Mouse (Mus musculus) kidney, embryonic 14.5 days (tissue): ENCODE measurements around the gene Crmp1. TPM values are rescaled to one million over a fixed set of nuclear protein-coding genes. Genes with fewer than 3 reads are reported as not detected.

Source experiments
- ATAC-seq: fragments of 200-750 bp; cut with Nextera tagmentation; 2 replicates; pipeline ENCODE4 v1.8.0; 2017; ENCODE audit warnings: moderate number of reproducible peaks, mild to moderate bottlenecking, moderate TSS enrichment, moderate library complexity; ENCODE audit not compliant: low FRiP score, low TSS enrichment
- H3K27ac ChIP-seq: fragments of 300-500 bp; sonication (generic); 2 replicates; pipeline ENCODE4 v1.5.1; 2014; ENCODE audit warnings: low read depth, mild to moderate bottlenecking, low read length, moderate library complexity, mixed read lengths
- H3K27me3 ChIP-seq: fragments of 300-500 bp; sonication (generic); 2 replicates; pipeline ENCODE4 v1.6.1; 2014; ENCODE audit warnings: mild to moderate bottlenecking, low read length; ENCODE audit not compliant: control insufficient read depth, insufficient read depth
- H3K36me3 ChIP-seq: fragments of 300-500 bp; sonication (generic); 2 replicates; pipeline ENCODE4 v1.6.1; 2014; ENCODE audit warnings: low read length, mixed read lengths; ENCODE audit not compliant: control insufficient read depth, insufficient read depth
- H3K4me1 ChIP-seq: fragments of 300-500 bp; sonication (generic); 2 replicates; pipeline ENCODE4 v1.6.1; 2014; ENCODE audit warnings: low read length, mixed read lengths; ENCODE audit not compliant: control insufficient read depth, insufficient read depth
- H3K4me2 ChIP-seq: fragments of 300-500 bp; sonication (generic); replicated peaks from 2 replicates; pipeline ENCODE4 v1.6.1; 2014; ENCODE audit warnings: low read depth, mild to moderate bottlenecking, low read length
- H3K4me3 ChIP-seq: fragments of 300-500 bp; sonication (generic); 2 replicates; pipeline ENCODE4 v1.5.1; 2014; ENCODE audit warnings: mild to moderate bottlenecking, low read length
- H3K9ac ChIP-seq: fragments of 300-500 bp; sonication (generic); 2 replicates; pipeline ENCODE4 v1.6.1; 2014; ENCODE audit warnings: low read depth, mild to moderate bottlenecking, low read length, moderate library complexity
- H3K9me3 ChIP-seq: fragments of 300-500 bp; sonication (generic); 2 replicates; pipeline ENCODE4 v1.6.1; 2016; ENCODE audit warnings: low read length; ENCODE audit not compliant: control insufficient read depth
- WGBS: fragments of 180-500 bp; shearing (Covaris S2); extraction: QIAGEN DNeasy Blood & Tissue Kit; methylation state at CpG from one replicate; pipeline ENCODE4 v1.1.7; 2014; 5-methylcytosine and 5-hydroxymethylcytosine counted together
- polyA plus RNA-seq: library from polyadenylated mRNA; unstranded; fragments of >200 nt; fragmentation: Nextera tagmentation; extraction: Ambion mirVana; gene quantifications from 2 replicates; pipeline ENCODE4 v1.2.1, GENCODE M21; 2014

Crmp1 gene
- polyA plus RNA-seq, 1 experiment from 2014 or later: 12.0 TPM

DNA sequence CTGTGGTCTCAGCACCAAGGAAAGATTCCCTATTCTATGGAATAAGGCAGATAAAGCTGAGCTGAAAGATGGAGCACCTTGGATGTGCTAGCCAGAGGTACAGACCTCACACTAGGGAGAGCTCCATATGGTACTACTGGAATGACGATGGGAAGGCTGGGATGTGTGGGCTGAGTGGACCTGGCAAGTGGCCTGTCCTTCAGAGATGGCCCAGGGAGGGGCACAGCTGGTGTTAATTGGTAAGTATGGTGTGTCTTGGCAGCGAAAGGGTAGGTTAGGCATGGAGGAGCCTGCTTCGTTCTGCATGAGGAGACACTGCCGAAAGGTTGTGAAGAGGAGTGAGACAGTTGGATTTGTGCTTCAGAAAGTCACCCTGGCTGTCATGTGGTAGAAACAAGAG lies 12.8 kb downstream of the Crmp1 start:
- no peak for ATAC-seq
- 87% methylated on average over 4 of the region's 4 CpGs for WGBS
- H3K27ac ChIP-seq: no peak overlapping the region

DNA sequence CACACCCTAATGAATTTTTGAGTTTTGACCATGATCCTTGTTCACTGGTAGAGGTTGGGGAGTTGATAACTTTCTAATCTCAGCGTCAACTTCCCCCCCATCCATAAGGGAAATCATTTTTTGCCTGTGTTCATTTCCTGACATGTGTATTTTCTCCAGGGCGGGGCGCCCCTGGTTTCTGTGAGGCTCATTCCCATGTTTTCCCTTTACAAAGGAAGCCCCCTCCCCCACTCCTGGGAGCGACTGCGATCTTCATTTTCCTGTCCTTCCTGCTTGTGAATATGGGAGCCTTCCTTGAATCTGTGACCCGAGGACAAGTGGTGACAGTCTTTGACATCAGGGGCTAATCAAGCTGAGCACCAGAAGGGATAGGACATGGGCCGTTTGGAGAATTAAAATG lies 15.1 kb downstream of the Crmp1 start:
- no peak for ATAC-seq
- H3K4me3 ChIP-seq: no peak overlapping the region
- no peak overlapping the region for H3K4me2 ChIP-seq
- H3K4me1 ChIP-seq: no peaks in the 10 kb centered on the region
- H3K9ac ChIP-seq: no peak overlapping the region
- no peak overlapping the region for H3K27ac ChIP-seq
- H3K36me3 ChIP-seq: no peaks in the 10 kb centered on the region
- no peaks in the 10 kb centered on the region for H3K27me3 ChIP-seq
- H3K9me3 ChIP-seq: no peaks in the 10 kb centered on the region
- 62% methylated on average over 7 of the region's 7 CpGs for WGBS

More for the DNA sequence above, 12.8 kb downstream of the Crmp1 start:
- no peaks in the 10 kb centered on the region for H3K4me1 ChIP-seq
- H3K9ac ChIP-seq: no peak overlapping the region
- no peaks in the 10 kb centered on the region for H3K36me3 ChIP-seq
- no peak overlapping the region for H3K4me3 ChIP-seq
- H3K27me3 ChIP-seq: no peaks in the 10 kb centered on the region
- no peaks in the 10 kb centered on the region for H3K9me3 ChIP-seq
- no peak overlapping the region for H3K4me2 ChIP-seq

- Histone ChIP-seq H3K27me3 (no peaks in the 10 kb centered on the region), H3K4me2 (no peak overlapping the region), H3K36me3 (no peaks in the 10 kb centered on the region), H3K4me1 (no peaks in the 10 kb centered on the region), H3K9me3 (no peaks in the 10 kb centered on the region), H3K27ac (no peak overlapping the region), H3K4me3 (no peak overlapping the region), H3K9ac (no peak overlapping the region)
- no peak for ATAC-seq
- WGBS: 52% methylated on average over 5 of the region's 5 CpGs
Observed at GRCm38 (mm10) chr5:37257243-37257642, 15.5 kb downstream of the Crmp1 start.

GRCm38 (mm10) chr5:37261734-37262133 lies 20.0 kb downstream of the Crmp1 start:
- no peak overlapping the region for H3K4me2 ChIP-seq
- no peaks in the 10 kb centered on the region for H3K27me3 ChIP-seq
- H3K9me3 ChIP-seq: no peaks in the 10 kb centered on the region
- no peak overlapping the region for H3K4me3 ChIP-seq
- no peak for ATAC-seq
- WGBS: 80% methylated on average over 5 of the region's 5 CpGs
- no peaks in the 10 kb centered on the region for H3K4me1 ChIP-seq
- no peaks in the 10 kb centered on the region for H3K36me3 ChIP-seq
- H3K9ac ChIP-seq: no peak overlapping the region
- H3K27ac ChIP-seq: no peak overlapping the region

- Histone ChIP-seq H3K9me3 (no peaks in the 10 kb centered on the region), H3K4me2 (no peak overlapping the region), H3K27ac (no peak overlapping the region), H3K9ac (no peak overlapping the region), H3K36me3 (no peaks in the 10 kb centered on the region), H3K27me3 (no peaks in the 10 kb centered on the region), H3K4me1 (no peaks in the 10 kb centered on the region), H3K4me3 (no peak overlapping the region)
- no peak for ATAC-seq
- 60% methylated on average over 6 of the region's 6 CpGs for WGBS
Observed at GRCm38 (mm10) chr5:37263816-37264215, 22.1 kb downstream of the Crmp1 start.

GRCm38 (mm10) chr5:37281021-37281420 lies 39.3 kb downstream of the Crmp1 start:
- Histone ChIP-seq H3K27ac (no peak overlapping the region), H3K9ac (no peak overlapping the region), H3K9me3 (no peaks in the 10 kb centered on the region), H3K4me3 (no peak overlapping the region), H3K4me2 (no peak overlapping the region), H3K4me1 (no peaks in the 10 kb centered on the region), H3K27me3 (no peaks in the 10 kb centered on the region), H3K36me3 (no peaks in the 10 kb centered on the region)
- 93% methylated on average over 11 of the region's 11 CpGs for WGBS
- no peak for ATAC-seq

GRCm38 (mm10) chr5:37288374-37288773 lies 46.6 kb downstream of the Crmp1 start:
- no peak; the same call in 1 of the 2 replicates for ATAC-seq
- H3K4me3 ChIP-seq: no peak overlapping the region
- H3K9ac ChIP-seq: no peak overlapping the region
- H3K27me3 ChIP-seq: no peaks in the 10 kb centered on the region
- 71% methylated on average over 3 of the region's 3 CpGs for WGBS
- H3K4me1 ChIP-seq: no peaks in the 10 kb centered on the region
- H3K4me2 ChIP-seq: no peak overlapping the region
- no peak overlapping the region for H3K27ac ChIP-seq
- H3K36me3 ChIP-seq: no peaks in the 10 kb centered on the region
- H3K9me3 ChIP-seq: no peaks in the 10 kb centered on the region

DNA sequence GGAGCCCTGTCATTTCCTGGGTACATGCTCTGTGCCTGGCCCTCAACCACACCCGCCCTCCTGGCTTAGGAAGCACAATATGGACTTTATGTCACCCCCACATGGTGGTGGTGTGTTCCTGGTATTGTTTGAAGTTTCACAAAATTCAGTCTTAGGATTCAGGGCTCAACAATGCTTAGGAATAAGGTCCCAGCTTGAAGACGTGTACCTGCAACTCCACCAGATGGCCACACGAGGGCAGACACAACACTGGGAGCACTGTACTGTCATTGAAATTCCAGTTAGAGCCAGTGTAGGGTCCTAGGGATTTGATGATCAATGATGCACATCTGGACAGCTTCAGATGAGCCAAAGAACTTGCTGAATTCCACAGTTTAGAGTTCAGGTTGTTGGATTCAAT lies 47.5 kb downstream of the Crmp1 start:
- Histone ChIP-seq H3K4me1 (no peaks in the 10 kb centered on the region), H3K9me3 (no peaks in the 10 kb centered on the region), H3K27me3 (no peaks in the 10 kb centered on the region), H3K4me3 (no peak overlapping the region), H3K4me2 (no peak overlapping the region), H3K36me3 (no peaks in the 10 kb centered on the region), H3K9ac (no peak overlapping the region), H3K27ac (no peak overlapping the region)
- WGBS: 11% methylated on average over 3 of the region's 3 CpGs
- ATAC-seq: no peak

GRCm38 (mm10) chr5:37290983-37291382 lies 49.2 kb downstream of the Crmp1 start:
- Histone ChIP-seq H3K4me2 (no peak overlapping the region), H3K4me3 (no peak overlapping the region), H3K9me3 (no peaks in the 10 kb centered on the region), H3K36me3 (no peaks in the 10 kb centered on the region), H3K27ac (no peak overlapping the region), H3K9ac (no peak overlapping the region), H3K4me1 (no peaks in the 10 kb centered on the region), H3K27me3 (no peaks in the 10 kb centered on the region)
- no peak for ATAC-seq
- 77% methylated on average over 9 of the region's 9 CpGs for WGBS

GRCm38 (mm10) chr5:37296717-37297116 lies 55.0 kb downstream of the Crmp1 start:
- 77% methylated on average over 10 of the region's 10 CpGs for WGBS
- no peak overlapping the region for H3K9ac ChIP-seq
- H3K36me3 ChIP-seq: peaks cover 8% of the 10 kb centered on the region; the same call in 1 of the 2 replicates
- H3K4me2 ChIP-seq: no peak overlapping the region
- no peak for ATAC-seq
- H3K4me3 ChIP-seq: no peak overlapping the region
- no peak overlapping the region for H3K27ac ChIP-seq
- no peaks in the 10 kb centered on the region for H3K9me3 ChIP-seq
- no peaks in the 10 kb centered on the region for H3K4me1 ChIP-seq
- no peaks in the 10 kb centered on the region for H3K27me3 ChIP-seq
